Mouse (Mus musculus) right cerebral cortex, postnatal 10 days (tissue): ENCODE measurements around the gene Rad51b.

ENCODE experiments used
- DNase-seq, 2 experiments: peaks; one replicate each; pipeline ENCODE4 v3.0.0; 2021; ENCODE audit warnings: low spot score in 2 of 2

Rad51b gene

DNA sequence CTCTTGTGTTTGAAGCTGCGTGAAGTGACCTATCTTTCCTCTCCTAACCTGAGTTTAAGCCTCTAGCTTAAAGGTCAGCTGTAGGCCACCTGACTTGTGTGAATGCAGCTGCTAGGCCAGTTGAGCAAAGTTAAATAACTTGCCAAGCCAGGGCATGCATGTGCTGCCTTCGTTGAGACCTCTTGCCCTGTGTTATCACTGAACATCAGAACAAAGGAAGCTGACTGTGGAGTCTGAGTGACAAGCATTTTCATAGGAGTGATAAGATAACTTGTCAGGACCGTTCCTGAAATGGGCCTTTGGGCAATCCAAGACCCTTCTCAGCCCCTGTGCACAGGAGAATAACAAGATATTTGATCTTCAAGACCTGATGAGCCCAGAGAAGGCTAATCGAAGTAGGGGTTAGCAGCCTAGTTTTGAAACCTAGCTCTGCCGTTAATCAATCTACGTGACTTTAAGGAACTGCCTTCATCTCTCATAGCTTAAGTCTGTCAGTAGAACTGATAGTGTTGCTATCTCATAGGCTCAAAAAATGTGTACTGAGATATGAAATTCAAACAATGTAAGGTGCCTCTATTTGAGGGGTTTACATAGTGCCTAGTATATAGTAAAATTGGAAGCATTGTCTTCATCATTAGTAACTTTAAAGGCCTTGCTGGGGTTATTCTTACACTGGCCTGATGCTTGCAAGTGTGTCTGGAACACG, 465.6 kb downstream of the Rad51b start:
- DNase-seq: no peak

DNA sequence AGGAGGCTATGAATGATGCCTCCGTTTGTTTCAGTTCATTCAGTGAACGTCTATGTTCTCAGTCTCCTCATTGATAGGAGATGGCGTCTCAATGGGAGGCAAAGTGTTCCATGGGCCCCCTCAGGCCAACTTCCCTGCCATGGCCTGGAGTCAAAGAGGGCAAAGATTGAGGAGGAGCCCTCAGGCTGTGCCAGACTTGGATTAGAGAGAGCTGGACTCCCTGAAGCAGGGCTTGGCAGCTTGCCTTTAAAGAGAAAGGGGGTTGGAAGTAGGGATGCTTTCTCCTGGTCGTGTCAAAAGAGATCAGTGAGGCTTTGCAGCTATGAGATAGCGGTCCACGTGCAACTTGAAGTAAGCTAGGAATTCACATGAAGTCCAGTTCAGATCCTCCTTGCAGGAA, 469.0 kb downstream of the Rad51b start:
- no peak for DNase-seq

DNA sequence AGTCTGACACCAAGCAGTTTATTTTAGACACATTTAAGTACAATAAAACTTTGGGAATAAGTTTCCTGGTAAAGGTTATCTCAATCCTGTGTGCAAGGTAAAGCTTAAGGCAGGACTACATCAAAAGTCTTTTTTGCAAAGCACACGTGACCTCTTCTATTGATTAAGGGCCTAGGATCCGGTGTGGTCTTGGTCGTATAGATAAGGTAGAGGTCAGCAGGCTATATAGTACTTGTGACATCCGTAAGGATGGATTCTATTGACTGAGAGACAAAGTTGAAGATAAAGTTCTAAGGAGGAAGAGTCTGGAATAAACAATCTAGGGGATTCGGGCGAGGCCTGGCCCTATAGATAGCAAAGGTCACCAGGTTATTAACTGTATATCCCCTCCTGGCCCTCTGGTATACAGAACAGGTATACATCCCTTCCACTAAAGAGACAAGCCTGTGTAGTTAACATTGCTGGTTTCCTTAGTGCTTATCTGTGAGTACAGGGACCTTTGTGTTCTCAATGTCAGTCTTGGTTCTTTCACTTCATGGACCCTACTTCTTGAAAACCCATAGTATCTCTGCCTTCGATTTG, 471.8 kb downstream of the Rad51b start:
- DNase-seq: no peak

DNA sequence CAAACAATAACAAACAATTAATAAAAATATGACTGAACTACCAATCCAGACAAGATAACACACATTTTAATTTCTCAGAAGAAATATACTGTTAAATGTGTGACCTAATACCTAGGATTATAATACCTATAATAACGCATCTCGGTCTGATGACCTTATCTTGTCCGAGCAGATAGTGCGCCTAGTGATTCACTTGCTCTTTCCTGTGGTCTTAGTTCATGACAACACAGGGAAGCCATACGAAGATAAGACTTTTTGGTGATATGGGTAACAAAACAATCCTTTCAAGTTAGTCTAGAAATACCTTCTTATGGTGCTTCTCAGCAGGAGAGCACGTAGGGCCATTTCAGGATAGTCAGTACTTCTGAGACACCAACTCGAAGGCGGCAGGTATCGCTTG, 472.7 kb downstream of the Rad51b start:
- no peak for DNase-seq

DNA sequence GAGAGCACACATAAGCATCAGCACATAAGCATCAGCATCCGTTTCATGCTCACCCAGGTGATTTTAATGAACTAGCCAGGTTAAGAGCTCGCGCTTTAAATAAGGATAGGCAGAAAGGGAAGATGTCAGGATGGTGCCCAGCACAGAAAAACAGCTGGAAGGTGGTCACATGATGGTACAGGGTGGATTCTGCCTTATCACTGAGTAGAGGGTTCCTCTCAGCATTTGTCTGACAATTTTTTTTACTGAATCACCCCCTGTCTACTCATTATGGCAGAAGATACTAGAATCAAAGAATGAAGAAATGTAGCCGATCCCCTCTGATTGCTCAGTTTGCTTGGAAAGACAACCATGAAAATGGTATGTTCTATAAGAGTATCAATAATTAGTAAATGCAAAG, 474.1 kb downstream of the Rad51b start:
- DNase-seq: no peak

DNA sequence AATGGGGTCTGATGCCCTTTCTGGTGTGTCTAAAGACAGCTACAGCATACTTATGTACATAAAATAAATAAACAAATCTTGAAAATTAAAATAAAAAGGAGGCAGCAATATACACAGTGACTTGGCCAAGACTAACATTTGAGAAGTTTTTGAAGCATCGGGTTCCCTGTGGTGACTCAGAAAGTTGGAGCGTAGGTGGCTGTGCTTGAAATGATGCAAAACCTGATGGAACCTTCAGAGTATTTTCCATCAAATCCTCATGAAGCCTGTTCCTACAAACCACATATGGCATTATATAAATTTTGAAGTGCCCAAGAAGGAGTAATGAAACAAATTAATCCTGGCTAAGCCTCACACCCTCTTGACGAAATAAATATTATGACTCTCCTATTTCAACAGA, 474.7 kb downstream of the Rad51b start:
- no peak for DNase-seq

DNA sequence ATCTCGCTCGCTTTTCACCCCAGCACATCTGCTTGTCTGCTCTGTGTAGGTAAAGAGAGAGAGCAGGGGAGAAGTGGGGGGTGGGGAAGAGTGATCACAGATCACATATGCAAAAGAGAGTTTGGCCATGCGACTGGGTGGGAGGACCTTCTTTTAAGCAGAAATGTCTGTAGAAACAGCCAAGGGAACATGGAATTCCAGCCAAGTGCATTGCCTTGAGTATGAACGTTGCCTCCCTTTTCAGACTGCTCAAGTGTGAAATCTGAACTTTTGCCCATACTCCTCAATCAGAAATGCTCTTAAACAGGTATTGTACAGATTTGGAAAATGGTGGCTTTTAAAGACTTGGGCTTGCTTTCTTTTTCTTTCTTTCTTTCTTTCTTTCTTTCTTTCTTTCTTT, 476.2 kb downstream of the Rad51b start:
- no peak for DNase-seq

DNA sequence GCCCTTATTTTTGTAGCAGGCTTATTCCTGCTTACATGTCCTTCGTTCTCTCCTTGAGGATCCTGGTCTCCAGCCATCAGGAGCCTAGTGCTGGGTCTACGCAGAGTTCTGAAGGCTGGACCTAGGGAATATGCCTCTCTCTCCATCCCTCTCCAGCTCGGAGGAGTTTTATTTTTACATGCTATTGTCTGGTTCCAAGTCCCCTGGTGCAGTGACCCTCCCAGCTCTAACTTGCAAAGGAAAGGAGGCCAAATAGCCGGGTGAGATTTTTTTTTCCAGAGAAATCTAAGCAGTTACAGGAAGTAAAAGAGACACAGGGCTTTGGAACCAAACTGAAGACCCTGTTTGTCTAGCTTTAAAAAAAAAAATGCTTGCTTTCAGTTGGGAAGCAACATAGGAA, 477.5 kb downstream of the Rad51b start:
- no peak for DNase-seq

DNA sequence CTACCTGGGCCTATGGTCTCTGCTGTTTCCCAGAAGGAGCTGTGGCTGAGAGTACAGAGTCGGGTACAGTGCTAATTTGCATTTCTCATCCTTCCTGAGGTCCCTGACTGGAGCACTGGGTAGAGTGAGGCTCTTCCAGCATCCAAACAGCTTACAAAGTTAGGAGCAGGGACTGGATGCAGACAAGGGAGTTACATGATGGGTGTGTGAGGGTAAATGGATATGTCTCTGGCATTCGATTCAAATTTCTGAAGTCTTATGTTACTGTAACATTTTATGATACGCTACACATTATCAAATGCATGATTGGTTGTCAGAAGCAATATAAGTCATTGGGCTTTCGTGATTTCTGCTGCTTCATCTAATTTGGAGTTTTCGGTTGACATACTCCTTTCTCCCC, 479.7 kb downstream of the Rad51b start:
- DNase-seq: no peak

DNA sequence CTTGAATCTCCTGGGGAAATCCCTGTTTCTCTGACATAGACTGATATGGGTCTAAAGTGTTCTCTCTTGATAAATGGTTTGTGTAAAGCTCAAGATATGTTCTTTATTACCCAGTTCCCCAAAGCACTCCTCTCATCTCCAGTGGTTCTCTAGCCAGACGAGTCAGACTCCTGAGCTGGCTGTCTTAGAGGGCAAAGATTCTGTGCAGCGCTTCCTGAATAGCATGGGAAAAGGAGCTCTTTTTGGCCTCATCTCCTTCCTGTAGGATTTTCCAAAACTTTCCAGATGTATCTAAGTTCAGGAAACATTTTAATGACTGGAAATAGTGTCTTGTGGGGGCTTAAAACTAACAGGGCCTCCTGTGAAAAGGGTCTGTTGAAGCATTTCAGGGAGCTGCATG, 483.7 kb downstream of the Rad51b start:
- DNase-seq: no peak

DNA sequence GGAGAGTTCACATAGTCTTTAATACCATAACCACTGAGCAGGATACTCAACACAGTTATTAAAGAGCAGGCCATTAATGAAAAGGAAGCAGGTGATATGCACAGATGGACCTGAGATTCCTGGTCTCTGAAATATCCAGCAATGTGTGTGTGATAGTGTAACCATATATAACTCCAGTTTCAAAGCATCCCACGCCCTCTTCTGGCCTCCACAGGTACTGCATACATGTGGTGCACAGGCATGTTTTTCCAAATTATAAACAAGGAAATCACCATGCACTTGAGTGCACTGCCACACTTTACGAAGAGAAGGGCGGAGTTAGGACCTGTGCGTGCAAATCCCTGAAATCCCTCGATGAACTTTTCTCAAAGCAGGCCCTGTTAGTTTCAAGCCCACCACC, 484.7 kb downstream of the Rad51b start:
- DNase-seq: no peak

DNA sequence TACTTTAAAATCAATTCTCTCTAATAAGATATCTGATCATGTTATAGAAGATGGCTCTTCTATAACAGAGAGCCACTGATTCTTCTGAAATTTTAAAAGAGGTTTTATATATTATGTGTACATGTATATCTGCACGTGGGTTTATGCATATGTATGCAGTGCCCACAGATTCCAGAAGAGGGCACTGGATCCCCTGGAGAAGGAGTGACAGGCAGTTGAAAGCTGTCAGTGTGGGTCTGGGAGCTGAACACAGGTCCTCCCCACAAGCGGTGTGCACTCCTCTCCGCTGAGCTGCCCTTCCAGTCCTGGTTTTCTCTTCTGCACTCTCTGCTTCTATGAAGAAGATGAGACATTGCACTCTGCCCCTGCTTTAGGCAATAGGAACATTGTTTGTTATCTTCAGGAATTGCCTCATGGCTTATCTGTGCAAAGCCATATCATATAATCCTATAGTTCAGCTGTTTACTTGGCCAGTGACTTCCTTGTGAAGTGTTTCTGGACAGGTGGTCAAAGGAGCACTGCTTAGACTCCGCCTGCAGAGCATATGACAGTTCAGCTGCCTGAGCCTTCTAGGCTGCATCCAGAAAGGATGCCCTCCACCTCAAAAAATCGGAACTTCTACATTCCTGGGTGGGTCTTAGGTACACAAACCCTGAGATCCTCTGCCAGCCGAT, 485.5 kb downstream of the Rad51b start:
- DNase-seq: no peak

DNA sequence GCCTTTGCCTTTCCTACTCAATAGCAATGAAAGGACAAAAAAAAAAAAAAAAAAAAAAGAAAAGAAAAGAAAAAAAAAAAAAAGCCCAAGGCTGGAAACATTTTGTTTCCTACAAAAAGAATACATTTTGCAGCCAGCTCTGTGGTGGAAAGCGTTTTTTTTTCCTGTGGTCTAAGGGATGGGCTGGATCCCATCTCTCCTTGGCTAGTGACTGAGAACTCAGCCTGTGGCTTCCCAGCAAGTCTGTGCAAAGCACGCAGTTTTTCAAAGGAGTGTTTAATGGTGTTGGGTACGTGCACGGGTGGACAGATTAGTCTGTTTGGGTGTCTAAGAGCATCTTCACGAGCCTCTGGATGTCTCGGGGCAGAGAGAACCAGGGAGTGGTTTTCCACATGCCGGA, 487.1 kb downstream of the Rad51b start:
- DNase-seq: no peak

DNA sequence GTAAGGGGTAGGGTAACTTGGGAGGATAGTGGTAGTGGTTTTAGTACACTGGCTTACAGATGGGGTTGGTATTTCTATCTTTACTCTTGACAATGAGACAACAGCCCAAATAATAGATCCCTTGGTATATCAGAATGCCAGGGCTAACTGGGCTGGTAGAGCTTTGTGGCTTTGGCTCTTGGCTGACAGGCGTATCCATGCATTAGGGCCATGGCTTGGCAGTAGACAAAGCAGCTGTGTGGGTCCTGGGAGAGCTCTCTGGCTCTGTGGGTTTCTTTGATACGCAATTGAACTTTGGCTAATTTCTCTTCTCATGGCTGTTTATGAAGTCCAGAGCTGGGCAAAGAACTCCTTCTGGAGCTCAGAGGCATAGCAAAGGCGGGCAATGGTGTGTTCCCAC, 488.6 kb downstream of the Rad51b start:
- DNase-seq: no peak

DNA sequence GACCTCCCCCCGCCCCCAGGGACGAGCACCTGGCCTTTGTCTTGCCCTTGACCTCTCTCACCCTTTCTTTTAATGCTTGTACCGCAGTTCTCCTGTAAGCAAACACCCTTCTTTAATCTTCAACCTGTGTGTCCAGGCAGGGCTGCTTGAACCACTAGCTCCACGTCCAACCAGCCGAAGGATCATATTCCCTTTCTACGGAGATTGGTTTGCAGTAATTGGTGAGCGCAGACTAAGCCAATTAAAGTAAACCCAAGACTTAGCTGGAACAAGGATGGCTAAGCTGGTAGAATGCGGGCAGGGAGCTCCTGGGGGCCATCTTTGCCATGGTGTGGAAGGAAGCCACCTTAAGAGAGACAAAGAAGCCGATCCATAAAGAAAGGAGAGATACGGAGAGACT, 490.5 kb downstream of the Rad51b start:
- DNase-seq: no peak

DNA sequence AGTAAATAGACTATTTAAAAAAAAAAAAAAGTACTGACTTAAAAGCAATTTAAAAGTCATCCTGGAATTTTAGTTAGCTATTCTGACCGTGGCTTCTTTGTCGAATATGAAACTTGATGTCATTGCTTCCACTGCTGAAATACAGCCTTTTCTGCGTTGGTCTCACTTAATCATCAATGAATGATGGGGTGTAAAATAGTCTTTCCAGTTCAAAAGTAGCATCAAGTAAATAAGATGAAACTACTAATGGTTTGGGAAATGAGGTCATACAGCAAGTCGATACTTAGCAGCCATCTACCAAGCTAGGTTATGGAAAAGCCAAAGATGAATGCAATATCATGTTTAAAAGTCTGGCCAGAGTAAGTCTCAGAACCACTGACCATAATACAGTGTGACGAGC, 491.3 kb downstream of the Rad51b start:
- no peak for DNase-seq

DNA sequence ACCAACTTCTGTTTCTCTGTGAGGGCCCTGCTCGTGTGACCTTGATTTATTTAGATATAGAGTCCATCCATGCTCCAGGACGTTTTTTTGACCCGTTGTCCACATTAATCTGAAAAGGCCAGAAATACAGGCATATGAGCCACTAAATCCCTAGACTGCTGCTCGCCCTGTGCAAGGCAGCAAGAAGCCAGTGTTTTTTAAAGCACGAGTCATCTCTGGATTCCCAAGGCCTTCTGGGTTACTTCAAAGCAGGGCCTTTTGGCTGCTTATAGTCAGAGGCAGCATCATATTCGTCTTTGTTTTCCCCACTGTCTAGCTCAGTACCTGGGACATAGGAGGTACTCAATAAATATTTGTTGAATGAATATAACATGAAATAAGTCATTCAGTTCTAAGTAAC, 492.4 kb downstream of the Rad51b start:
- no peak for DNase-seq

DNA sequence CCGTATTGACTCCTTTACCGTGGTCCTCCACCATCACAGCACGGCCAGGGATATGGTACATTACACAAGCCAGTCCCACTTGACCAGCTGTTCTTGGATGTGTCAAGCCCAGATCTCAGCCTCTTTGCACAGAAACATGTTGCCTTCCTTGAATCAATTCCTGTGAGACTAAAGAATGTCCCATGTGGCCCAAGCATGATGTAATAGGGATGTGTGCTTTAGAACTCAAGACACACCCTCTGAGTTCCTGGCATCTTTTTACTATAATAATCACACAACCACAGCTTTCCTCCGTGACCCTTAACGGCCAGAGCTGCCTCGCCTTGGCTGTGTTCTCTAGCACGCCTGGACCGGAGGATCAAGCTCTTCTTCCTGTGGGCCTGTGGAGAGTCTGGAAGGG, 496.3 kb downstream of the Rad51b start:
- no peak for DNase-seq

DNA sequence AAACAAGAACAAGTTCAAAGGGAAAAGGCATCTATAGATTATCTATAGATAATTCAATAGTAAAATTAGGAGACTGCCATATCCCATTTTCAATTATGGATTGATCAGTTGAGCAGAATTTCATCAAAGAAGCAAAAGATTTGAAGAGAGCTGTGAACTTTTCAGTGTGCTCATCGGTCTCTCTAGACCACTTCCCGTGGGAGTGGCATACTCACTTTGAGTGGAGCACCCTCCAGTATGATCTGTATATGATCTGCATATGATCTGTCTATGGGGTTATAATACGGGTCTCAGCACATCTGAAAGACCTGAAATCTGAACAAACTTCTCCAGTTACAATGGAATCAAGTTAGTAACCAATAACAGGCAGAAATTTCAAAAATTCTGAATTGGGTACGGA, 497.7 kb downstream of the Rad51b start:
- DNase-seq: no peak

DNA sequence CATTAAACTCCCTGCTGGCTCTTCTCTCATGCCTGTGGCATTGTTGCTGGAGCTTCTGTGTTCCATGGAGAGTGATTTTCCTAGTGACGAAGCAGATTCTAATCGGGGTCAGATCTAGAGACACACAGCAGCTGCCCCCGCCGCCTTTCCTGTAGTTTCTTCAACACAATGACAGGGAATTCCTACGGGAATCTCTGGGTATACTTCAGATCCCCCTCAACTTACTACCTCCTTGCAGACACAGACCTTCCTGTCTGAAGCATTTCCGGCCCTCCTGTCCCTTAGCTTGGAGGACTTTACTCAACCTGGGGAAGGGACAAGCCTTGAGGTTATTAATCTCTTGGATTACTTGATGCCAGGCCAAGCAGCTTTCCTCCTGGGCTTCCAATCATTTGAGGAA, 499.2 kb downstream of the Rad51b start:
- no peak for DNase-seq

DNA sequence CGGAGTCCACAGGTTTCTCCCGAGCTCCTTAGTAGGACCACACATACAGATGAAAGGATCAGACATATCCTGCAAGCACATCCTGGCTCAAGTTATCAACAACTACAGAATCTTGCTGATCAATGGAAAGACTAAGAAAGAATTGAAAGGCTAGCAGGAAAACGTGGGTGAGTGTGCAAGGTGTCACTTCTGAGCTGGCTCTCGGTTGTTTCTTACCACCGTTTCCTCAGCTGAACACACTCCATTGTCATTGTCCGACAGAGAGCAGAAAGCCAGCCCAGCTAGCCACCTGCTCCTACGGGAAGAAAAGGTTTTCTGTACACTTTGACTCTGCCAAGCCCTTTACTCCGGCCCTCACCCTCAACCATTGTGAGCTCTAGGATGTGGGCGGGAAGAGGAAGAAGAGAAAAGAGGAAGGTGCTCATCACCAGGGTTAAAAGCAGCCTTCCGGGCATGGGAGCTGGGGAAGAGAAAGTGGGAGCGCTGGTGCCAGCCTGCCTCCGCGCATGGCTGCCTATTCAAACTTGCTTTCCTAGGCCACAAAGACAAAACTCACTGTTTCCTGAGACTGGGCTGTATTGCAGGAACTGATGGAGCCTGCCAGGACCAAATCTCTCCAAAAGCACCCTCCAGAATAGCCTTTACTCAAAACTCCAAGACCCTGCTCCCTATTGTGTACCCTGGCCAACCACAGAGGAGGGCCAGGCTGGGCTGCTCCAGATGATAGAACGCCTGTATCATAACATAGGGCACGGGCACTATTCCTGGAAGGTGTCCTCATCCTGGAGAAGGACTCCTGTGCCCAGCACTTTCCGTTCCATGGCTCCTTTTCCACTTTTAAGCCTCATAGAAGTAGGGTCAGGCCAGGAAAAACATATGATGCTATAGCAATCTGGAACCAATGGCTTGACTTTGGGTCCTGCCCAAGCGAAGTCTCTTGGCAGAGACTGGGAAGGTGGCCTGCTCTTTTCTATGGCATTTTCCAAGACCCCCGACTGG, 500.0 kb downstream of the Rad51b start:
- peak; percentile 31 to 37 for DNase-seq

DNA sequence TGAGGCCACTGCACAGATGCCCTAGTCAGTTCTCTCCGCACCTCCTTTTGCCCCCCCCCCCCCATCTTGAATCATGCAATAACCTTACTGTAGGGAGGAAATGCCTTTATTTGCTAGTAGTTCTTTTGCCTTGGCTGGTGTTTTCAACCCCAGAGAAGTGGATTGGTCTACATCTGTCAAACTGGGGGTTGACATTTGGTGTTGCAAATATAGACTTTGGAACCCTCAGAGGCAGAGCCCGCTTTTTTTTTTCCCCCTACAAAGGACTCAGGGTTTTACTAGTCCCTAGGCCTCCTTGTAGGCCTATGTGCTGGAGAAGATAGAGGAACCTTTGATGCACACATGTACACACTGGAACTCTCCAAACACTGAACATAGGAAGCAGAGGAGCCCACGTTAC, 501.4 kb downstream of the Rad51b start:
- no peak for DNase-seq
